Mouse (Mus musculus): Measurements from ENCODE around the gene Ppat.

- TF ChIP-seq TCF3 (IDR thresholded peaks at IDR 0.05; ENCODE audit: insufficient read length, low read depth) (no peak), TCF12 (IDR thresholded peaks at IDR 0.05; ENCODE audit: insufficient read depth, poor library complexity, severe bottlenecking) (no peak), USF1 (IDR thresholded peaks at IDR 0.05; ENCODE audit: low read depth) (no peak), E2F4 (IDR thresholded peaks at IDR 0.05; ENCODE audit: insufficient read depth) (no peak), SRF (IDR thresholded peaks at IDR 0.05; ENCODE audit: control insufficient read depth, insufficient read length, low read depth) (no peak)
Measured at GRCm38 (mm10) chr5:76887011-76887410, 64.4 kb downstream of the Ppat start.
